Mouse (Mus musculus) neural tube, embryonic 11.5 days (tissue): ENCODE results near the gene Amfr. TPM values are rescaled to one million over a fixed set of nuclear protein-coding genes. Genes with fewer than 3 reads are reported as not detected.

Source experiments
- ATAC-seq: fragments of 200-750 bp; cut with Nextera tagmentation; 2 replicates; pipeline ENCODE4 v1.8.0; 2017; ENCODE audit warnings: moderate number of reproducible peaks, mild to moderate bottlenecking, moderate TSS enrichment, moderate library complexity; ENCODE audit not compliant: insufficient read depth, low FRiP score, low TSS enrichment
- DNase-seq: peaks from one replicate; pipeline ENCODE4 v3.0.0-alpha.2; 2015; ENCODE audit warnings: low spot score
- H3K27ac ChIP-seq: fragments of 300-500 bp; sonication (generic); 2 replicates; pipeline ENCODE4 v1.5.1; 2014; ENCODE audit warnings: low read depth, mild to moderate bottlenecking, low read length
- H3K27me3 ChIP-seq: fragments of 300-500 bp; sonication (generic); 2 replicates; pipeline ENCODE4 v1.6.1; 2014; ENCODE audit warnings: mild to moderate bottlenecking, low read length, mixed read lengths; ENCODE audit not compliant: control insufficient read depth, insufficient read depth
- H3K36me3 ChIP-seq: fragments of 300-500 bp; sonication (generic); 2 replicates; pipeline ENCODE4 v1.6.1; 2014; ENCODE audit warnings: mild to moderate bottlenecking, low read length, moderate library complexity, mixed read lengths; ENCODE audit not compliant: control insufficient read depth, insufficient read depth
- H3K4me1 ChIP-seq: fragments of 300-500 bp; sonication (generic); 2 replicates; pipeline ENCODE4 v1.6.1; 2014; ENCODE audit warnings: low read length, mixed read lengths; ENCODE audit not compliant: control insufficient read depth, insufficient read depth
- H3K4me2 ChIP-seq: fragments of 300-500 bp; sonication (generic); 2 replicates; pipeline ENCODE4 v1.6.1; 2014; ENCODE audit warnings: low read depth, mild to moderate bottlenecking, moderate library complexity
- H3K4me3 ChIP-seq: fragments of 300-500 bp; sonication (generic); 2 replicates; pipeline ENCODE4 v1.5.1; 2014; ENCODE audit warnings: low read depth, low read length
- H3K9ac ChIP-seq: fragments of 300-500 bp; sonication (generic); 2 replicates; pipeline ENCODE4 v1.6.1; 2014; ENCODE audit warnings: mild to moderate bottlenecking, low read length
- H3K9me3 ChIP-seq: fragments of 300-500 bp; sonication (generic); 2 replicates; pipeline ENCODE4 v1.6.1; 2016; ENCODE audit warnings: low read length; ENCODE audit not compliant: control insufficient read depth
- WGBS: fragments of 180-500 bp; shearing (Covaris S2); extraction: QIAGEN DNeasy Blood & Tissue Kit; methylation state at CpG from one replicate; pipeline ENCODE4 v1.1.7; 2014; 5-methylcytosine and 5-hydroxymethylcytosine counted together
- polyA plus RNA-seq: library from polyadenylated mRNA; unstranded; fragments of >200 nt; fragmentation: Nextera tagmentation; extraction: Ambion mirVana; gene quantifications from 2 replicates; pipeline ENCODE4 v1.2.1, GENCODE M21; 2014

Amfr gene
- polyA plus RNA-seq, 1 experiment from 2014 or later: 58.8 TPM

GRCm38 (mm10) chr8:93950133-93950532 is 62.5 kb downstream of the Amfr start:
- WGBS: 85% methylated on average over 14 of the region's 14 CpGs

GRCm38 (mm10) chr8:93946397-93946796 is 66.2 kb downstream of the Amfr start:
- WGBS: 95% methylated on average over 1 of the region's 1 CpGs
- Histone ChIP-seq H3K9ac (no peak overlapping the region), H3K9me3 (no peaks in the 10 kb centered on the region), H3K4me2 (no peak overlapping the region), H3K27me3 (no peaks in the 10 kb centered on the region), H3K27ac (no peak overlapping the region), H3K4me1 (no peaks in the 10 kb centered on the region), H3K4me3 (no peak overlapping the region), H3K36me3 (peaks cover 1% of the 10 kb centered on the region; the same call in 1 of the 2 replicates)
- ATAC-seq (no peak), DNase-seq (no peak)

More at GRCm38 (mm10) chr8:93950133-93950532, 62.5 kb downstream of the Amfr start:
- no peaks in the 10 kb centered on the region for H3K9me3 ChIP-seq
- H3K27ac ChIP-seq: no peak overlapping the region
- H3K4me1 ChIP-seq: no peaks in the 10 kb centered on the region
- no peak for DNase-seq
- H3K4me2 ChIP-seq: no peak overlapping the region
- no peak for ATAC-seq
- H3K36me3 ChIP-seq: peaks cover 2% of the 10 kb centered on the region
- no peaks in the 10 kb centered on the region for H3K27me3 ChIP-seq
- H3K4me3 ChIP-seq: no peak overlapping the region
- H3K9ac ChIP-seq: no peak overlapping the region

- Histone ChIP-seq H3K9me3 (no peaks in the 10 kb centered on the region), H3K4me3 (no peak overlapping the region), H3K4me1 (no peaks in the 10 kb centered on the region), H3K27me3 (no peaks in the 10 kb centered on the region), H3K36me3 (no peaks in the 10 kb centered on the region), H3K4me2 (no peak overlapping the region), H3K27ac (no peak overlapping the region), H3K9ac (no peak overlapping the region)
- DNase-seq (no peak), ATAC-seq (no peak)
- 73% methylated on average over 4 of the region's 4 CpGs for WGBS
These were observed 66.9 kb downstream of the Amfr start for GRCm38 (mm10) chr8:93945781-93946180.

- Histone ChIP-seq H3K9me3 (no peaks in the 10 kb centered on the region), H3K9ac (no peak overlapping the region), H3K36me3 (no peaks in the 10 kb centered on the region), H3K4me3 (no peak overlapping the region), H3K4me1 (no peaks in the 10 kb centered on the region), H3K27ac (no peak overlapping the region), H3K27me3 (no peaks in the 10 kb centered on the region), H3K4me2 (no peak overlapping the region)
- DNase-seq: no peak
- no peak for ATAC-seq
- 82% methylated on average over 4 of the region's 4 CpGs for WGBS
These were observed 71.0 kb downstream of the Amfr start for GRCm38 (mm10) chr8:93941636-93942054.

GRCm38 (mm10) chr8:93940542-93941423 is 71.9 kb downstream of the Amfr start:
- H3K36me3 ChIP-seq: no peaks in the 10 kb centered on the region
- H3K9me3 ChIP-seq: no peaks in the 10 kb centered on the region
- no peaks in the 10 kb centered on the region for H3K4me1 ChIP-seq
- WGBS: 65% methylated on average over 11 of the region's 11 CpGs
- H3K27me3 ChIP-seq: no peaks in the 10 kb centered on the region
- H3K9ac ChIP-seq: no peak overlapping the region
- H3K4me2 ChIP-seq: no peak overlapping the region
- DNase-seq (no peak), ATAC-seq (no peak)
- no peak overlapping the region for H3K4me3 ChIP-seq
- H3K27ac ChIP-seq: no peak overlapping the region

- ATAC-seq: no peak
- no peaks in the 10 kb centered on the region for H3K27me3 ChIP-seq
- H3K36me3 ChIP-seq: no peaks in the 10 kb centered on the region
- no peak overlapping the region for H3K27ac ChIP-seq
- H3K9me3 ChIP-seq: no peaks in the 10 kb centered on the region
- H3K4me2 ChIP-seq: no peak overlapping the region
- 88% methylated on average over 3 of the region's 3 CpGs for WGBS
- no peak for DNase-seq
- H3K4me3 ChIP-seq: no peak overlapping the region
- no peaks in the 10 kb centered on the region for H3K4me1 ChIP-seq
- no peak overlapping the region for H3K9ac ChIP-seq
These were observed 74.4 kb downstream of the Amfr start for GRCm38 (mm10) chr8:93938193-93938592.

GRCm38 (mm10) chr8:93933288-93933687 is 79.4 kb downstream of the Amfr start:
- no peaks in the 10 kb centered on the region for H3K36me3 ChIP-seq
- no peaks in the 10 kb centered on the region for H3K27me3 ChIP-seq
- no peak for DNase-seq
- no peak overlapping the region for H3K4me3 ChIP-seq
- no peaks in the 10 kb centered on the region for H3K9me3 ChIP-seq
- H3K4me2 ChIP-seq: no peak overlapping the region
- WGBS: 90% methylated on average over 2 of the region's 2 CpGs
- H3K4me1 ChIP-seq: no peaks in the 10 kb centered on the region
- H3K27ac ChIP-seq: no peak overlapping the region
- no peak overlapping the region for H3K9ac ChIP-seq
- no peak for ATAC-seq

- Histone ChIP-seq H3K9ac (no peak overlapping the region), H3K4me2 (no peak overlapping the region), H3K27ac (no peak overlapping the region), H3K36me3 (no peaks in the 10 kb centered on the region), H3K9me3 (no peaks in the 10 kb centered on the region), H3K27me3 (no peaks in the 10 kb centered on the region), H3K4me1 (no peaks in the 10 kb centered on the region), H3K4me3 (no peak overlapping the region)
- peak; percentile 80 for ATAC-seq
- DNase-seq: peak; percentile 82
- 31% methylated on average over 6 of the region's 6 CpGs for WGBS
These were observed 79.8 kb downstream of the Amfr start for GRCm38 (mm10) chr8:93932873-93933272.

- Histone ChIP-seq H3K36me3 (no peaks in the 10 kb centered on the region), H3K27me3 (no peaks in the 10 kb centered on the region), H3K4me3 (no peak overlapping the region), H3K4me1 (no peaks in the 10 kb centered on the region), H3K9me3 (no peaks in the 10 kb centered on the region), H3K27ac (no peak overlapping the region), H3K9ac (no peak overlapping the region), H3K4me2 (no peak overlapping the region)
- DNase-seq (no peak), ATAC-seq (no peak)
- 79% methylated on average over 6 of the region's 6 CpGs for WGBS
These were observed 81.3 kb downstream of the Amfr start for GRCm38 (mm10) chr8:93931336-93931735.
